Mouse (Mus musculus): ENCODE measurements at regions not wholly inside any gene's neighbourhood (a gene's known extent, or its start where the extent isn't known, plus 50 kb on each side); places are given as distances from the start of the nearest gene placed in this dataset.

- H3K9me3 ChIP-seq (replicated peaks), result no peaks in the 10 kb centered on the region
- H3K4me2 ChIP-seq, result no peak overlapping the region
- H3K4me3 ChIP-seq, result no peak overlapping the region
- no peak overlapping the region for H3K27ac ChIP-seq
- no peaks in the 10 kb centered on the region for H3K36me3 ChIP-seq
- WGBS (ENCODE audit: insufficient replicate concordance), result 28% methylated on average over 1 of the region's 1 CpGs
- no peak overlapping the region for H3K9ac ChIP-seq
- no peaks in the 10 kb centered on the region for H3K4me1 ChIP-seq
- no peak for ATAC-seq
- H3K27me3 ChIP-seq (replicated peaks), result no peaks in the 10 kb centered on the region
Observed at GRCm38 (mm10) chr3:54443791-54444190, 82.9 kb downstream of the Postn start.

GRCm38 (mm10) chr3:54446889-54447288, 86.0 kb downstream of the Postn start:
- H3K4me2 ChIP-seq, result no peak overlapping the region
- ATAC-seq, result no peak
- no peaks in the 10 kb centered on the region for H3K9me3 ChIP-seq (replicated peaks)
- H3K4me3 ChIP-seq, result no peak overlapping the region
- no peak overlapping the region for H3K9ac ChIP-seq
- 45% methylated on average over 3 of the region's 3 CpGs for WGBS (ENCODE audit: insufficient replicate concordance)
- no peaks in the 10 kb centered on the region for H3K36me3 ChIP-seq
- H3K27me3 ChIP-seq (replicated peaks), result no peaks in the 10 kb centered on the region
- H3K4me1 ChIP-seq, result no peaks in the 10 kb centered on the region
- no peak overlapping the region for H3K27ac ChIP-seq

GRCm38 (mm10) chr3:54457416-54457815, 96.5 kb downstream of the Postn start:
- Histone ChIP-seq H3K9me3 (replicated peaks) (no peaks in the 10 kb centered on the region), H3K9ac (no peak overlapping the region)
- WGBS (ENCODE audit: insufficient replicate concordance), result 64% methylated on average over 2 of the region's 2 CpGs

GRCm38 (mm10) chr3:54461366-54461765, 100.5 kb downstream of the Postn start:
- Histone ChIP-seq H3K27ac (no peak overlapping the region), H3K9ac (no peak overlapping the region), H3K4me3 (no peak overlapping the region), H3K27me3 (replicated peaks) (no peaks in the 10 kb centered on the region), H3K36me3 (no peaks in the 10 kb centered on the region), H3K4me2 (no peak overlapping the region), H3K9me3 (replicated peaks) (no peaks in the 10 kb centered on the region), H3K4me1 (no peaks in the 10 kb centered on the region)
- no peak for ATAC-seq
- 79% methylated on average over 6 of the region's 6 CpGs for WGBS (ENCODE audit: insufficient replicate concordance)

More at GRCm38 (mm10) chr3:54457416-54457815, 96.5 kb downstream of the Postn start:
- ATAC-seq, result no peak
- no peak overlapping the region for H3K4me2 ChIP-seq
- H3K36me3 ChIP-seq, result no peaks in the 10 kb centered on the region
- no peaks in the 10 kb centered on the region for H3K4me1 ChIP-seq
- H3K4me3 ChIP-seq, result no peak overlapping the region
- H3K27ac ChIP-seq, result no peak overlapping the region
- H3K27me3 ChIP-seq (replicated peaks), result no peaks in the 10 kb centered on the region

- no peak overlapping the region for H3K4me3 ChIP-seq
- no peaks in the 10 kb centered on the region for H3K4me1 ChIP-seq
- H3K9me3 ChIP-seq (replicated peaks), result no peaks in the 10 kb centered on the region
- H3K4me2 ChIP-seq, result no peak overlapping the region
- H3K27ac ChIP-seq, result no peak overlapping the region
- no peak overlapping the region for H3K9ac ChIP-seq
- ATAC-seq, result no peak
- H3K36me3 ChIP-seq, result no peaks in the 10 kb centered on the region
- no peaks in the 10 kb centered on the region for H3K27me3 ChIP-seq (replicated peaks)
Observed at GRCm38 (mm10) chr3:54466097-54466496, 105.2 kb downstream of the Postn start.

GRCm38 (mm10) chr3:54474209-54474608, 113.3 kb downstream of the Postn start:
- ATAC-seq, result no peak
- 63% methylated on average over 6 of the region's 6 CpGs for WGBS (ENCODE audit: insufficient replicate concordance)
- H3K36me3 ChIP-seq, result no peaks in the 10 kb centered on the region

GRCm38 (mm10) chr3:54475879-54476278, 115.0 kb downstream of the Postn start:
- 52% methylated on average over 3 of the region's 3 CpGs for WGBS (ENCODE audit: insufficient replicate concordance)
- Histone ChIP-seq H3K9ac (no peak overlapping the region), H3K36me3 (no peaks in the 10 kb centered on the region), H3K27me3 (replicated peaks) (no peaks in the 10 kb centered on the region), H3K4me3 (no peak overlapping the region), H3K9me3 (replicated peaks) (no peaks in the 10 kb centered on the region), H3K27ac (no peak overlapping the region), H3K4me2 (no peak overlapping the region), H3K4me1 (no peaks in the 10 kb centered on the region)
- no peak for ATAC-seq

More at GRCm38 (mm10) chr3:54474209-54474608, 113.3 kb downstream of the Postn start:
- Histone ChIP-seq H3K4me3 (no peak overlapping the region), H3K27me3 (replicated peaks) (no peaks in the 10 kb centered on the region), H3K4me2 (no peak overlapping the region), H3K9me3 (replicated peaks) (no peaks in the 10 kb centered on the region), H3K9ac (no peak overlapping the region), H3K27ac (no peak overlapping the region), H3K4me1 (no peaks in the 10 kb centered on the region)

GRCm38 (mm10) chr3:54477986-54478385, 117.1 kb downstream of the Postn start:
- Histone ChIP-seq H3K9ac (no peak overlapping the region), H3K4me2 (no peak overlapping the region), H3K36me3 (no peaks in the 10 kb centered on the region), H3K27ac (no peak overlapping the region), H3K4me1 (no peaks in the 10 kb centered on the region), H3K9me3 (replicated peaks) (no peaks in the 10 kb centered on the region), H3K4me3 (no peak overlapping the region), H3K27me3 (replicated peaks) (no peaks in the 10 kb centered on the region)
- ATAC-seq, result no peak
- WGBS (ENCODE audit: insufficient replicate concordance), result 60% methylated on average over 4 of the region's 4 CpGs

- no peak overlapping the region for H3K4me2 ChIP-seq
- no peak overlapping the region for H3K4me3 ChIP-seq
- no peak for ATAC-seq
- H3K27me3 ChIP-seq (replicated peaks), result no peaks in the 10 kb centered on the region
- 71% methylated on average over 6 of the region's 6 CpGs for WGBS (ENCODE audit: insufficient replicate concordance)
- H3K9ac ChIP-seq, result no peak overlapping the region
- H3K9me3 ChIP-seq (replicated peaks), result no peaks in the 10 kb centered on the region
- no peaks in the 10 kb centered on the region for H3K4me1 ChIP-seq
- no peaks in the 10 kb centered on the region for H3K36me3 ChIP-seq
- H3K27ac ChIP-seq, result no peak overlapping the region
Observed at GRCm38 (mm10) chr3:54480251-54480650, 119.3 kb downstream of the Postn start.

- ATAC-seq, result no peak
- H3K9me3 ChIP-seq (replicated peaks), result no peaks in the 10 kb centered on the region
- no peak overlapping the region for H3K4me3 ChIP-seq
- no peaks in the 10 kb centered on the region for H3K36me3 ChIP-seq
- no peak overlapping the region for H3K27ac ChIP-seq
- no peak overlapping the region for H3K4me2 ChIP-seq
- H3K27me3 ChIP-seq (replicated peaks), result no peaks in the 10 kb centered on the region
- no peaks in the 10 kb centered on the region for H3K4me1 ChIP-seq
- no peak overlapping the region for H3K9ac ChIP-seq
- 73% methylated on average over 2 of the region's 2 CpGs for whole genome bisulfite sequencing (ENCODE audit: insufficient replicate concordance)
Observed at GRCm38 (mm10) chr3:54487346-54487745, 126.4 kb downstream of the Postn start.

GRCm38 (mm10) chr3:54487844-54488243, 126.9 kb downstream of the Postn start:
- no peak overlapping the region for H3K9ac ChIP-seq
- H3K4me3 ChIP-seq, result no peak overlapping the region
- no peaks in the 10 kb centered on the region for H3K27me3 ChIP-seq (replicated peaks)
- 55% methylated on average over 4 of the region's 4 CpGs for WGBS (ENCODE audit: insufficient replicate concordance)
- no peaks in the 10 kb centered on the region for H3K36me3 ChIP-seq
- H3K27ac ChIP-seq, result no peak overlapping the region
- H3K9me3 ChIP-seq (replicated peaks), result no peaks in the 10 kb centered on the region
- no peak overlapping the region for H3K4me2 ChIP-seq
- ATAC-seq, result no peak
- no peaks in the 10 kb centered on the region for H3K4me1 ChIP-seq

- ATAC-seq, result no peak
- H3K4me1 ChIP-seq, result no peaks in the 10 kb centered on the region
- no peak overlapping the region for H3K4me2 ChIP-seq
- H3K9ac ChIP-seq, result no peak overlapping the region
- H3K9me3 ChIP-seq (replicated peaks), result no peaks in the 10 kb centered on the region
- no peak overlapping the region for H3K4me3 ChIP-seq
- WGBS (ENCODE audit: insufficient replicate concordance), result 64% methylated on average over 5 of the region's 5 CpGs
- no peak overlapping the region for H3K27ac ChIP-seq
- no peaks in the 10 kb centered on the region for H3K36me3 ChIP-seq
- no peaks in the 10 kb centered on the region for H3K27me3 ChIP-seq (replicated peaks)
Observed at GRCm38 (mm10) chr3:54490249-54490900, 129.5 kb downstream of the Postn start.

- Histone ChIP-seq H3K36me3 (no peaks in the 10 kb centered on the region), H3K9me3 (replicated peaks) (no peaks in the 10 kb centered on the region), H3K27me3 (replicated peaks) (no peaks in the 10 kb centered on the region), H3K4me2 (no peak overlapping the region), H3K4me1 (no peaks in the 10 kb centered on the region), H3K9ac (no peak overlapping the region), H3K27ac (no peak overlapping the region), H3K4me3 (no peak overlapping the region)
- 49% methylated on average over 3 of the region's 3 CpGs for WGBS (ENCODE audit: insufficient replicate concordance)
- no peak for ATAC-seq
Observed at GRCm38 (mm10) chr3:54493567-54493966, 132.7 kb downstream of the Postn start.

Measured in liver, embryonic 12.5 days (tissue).